Mouse (Mus musculus) kidney, adult 18-20 months (tissue): ENCODE data around the gene Homer2.

Experiments
- DNase-seq: peaks from one replicate; pipeline ENCODE4 v3.0.0; 2021

Homer2 gene

GRCm38 (mm10) chr7:81578413-81578812 lies 128.9 kb downstream of the Homer2 start:
- no peak for DNase-seq

- no peak for DNase-seq
Measured at GRCm38 (mm10) chr7:81577872-81578271, 129.5 kb downstream of the Homer2 start.

- no peak for DNase-seq
Measured at GRCm38 (mm10) chr7:81575606-81576005, 131.7 kb downstream of the Homer2 start.

- no peak for DNase-seq
Measured at GRCm38 (mm10) chr7:81573821-81574220, 133.5 kb downstream of the Homer2 start.

- no peak for DNase-seq
Measured at GRCm38 (mm10) chr7:81573397-81573796, 133.9 kb downstream of the Homer2 start.

GRCm38 (mm10) chr7:81572610-81573268 lies 134.6 kb downstream of the Homer2 start:
- DNase-seq, result no peak

- peak; percentile 13 for DNase-seq
Measured at GRCm38 (mm10) chr7:81571941-81572441, 135.3 kb downstream of the Homer2 start.

- peak; percentile 93 for DNase-seq
Measured at GRCm38 (mm10) chr7:81571108-81571940, 136.0 kb downstream of the Homer2 start, which contains the start of gene Whamm. Gene Whamm (plus strand): TSS chr7:81571266.

- DNase-seq, result no peak
Measured at GRCm38 (mm10) chr7:81570752-81571107, 136.6 kb downstream of the Homer2 start.

GRCm38 (mm10) chr7:81570271-81570670 lies 137.1 kb downstream of the Homer2 start:
- no peak for DNase-seq

- no peak for DNase-seq
Measured at GRCm38 (mm10) chr7:81569851-81570250, 137.5 kb downstream of the Homer2 start.

GRCm38 (mm10) chr7:81567396-81567795 lies 139.9 kb downstream of the Homer2 start:
- DNase-seq, result no peak

GRCm38 (mm10) chr7:81566892-81567291 lies 140.4 kb downstream of the Homer2 start, which contains the start of gene Fsd2:
Gene Fsd2 (minus strand): TSS chr7:81566944.
- no peak for DNase-seq

GRCm38 (mm10) chr7:81566332-81566731 lies 141.0 kb downstream of the Homer2 start:
- no peak for DNase-seq

- no peak for DNase-seq
Measured at GRCm38 (mm10) chr7:81565381-81566055, 141.8 kb downstream of the Homer2 start.

- no peak for DNase-seq
Measured at GRCm38 (mm10) chr7:81564766-81565165, 142.6 kb downstream of the Homer2 start.

- DNase-seq, result no peak
Measured at GRCm38 (mm10) chr7:81563506-81564015, 143.8 kb downstream of the Homer2 start.

- no peak for DNase-seq
Measured at GRCm38 (mm10) chr7:81561211-81561610, 146.1 kb downstream of the Homer2 start.

GRCm38 (mm10) chr7:81560101-81561049 lies 147.0 kb downstream of the Homer2 start:
- DNase-seq, result no peak

GRCm38 (mm10) chr7:81559231-81559980 lies 147.9 kb downstream of the Homer2 start:
- DNase-seq, result no peak

- no peak for DNase-seq
Measured at GRCm38 (mm10) chr7:81557985-81558360, 149.4 kb downstream of the Homer2 start.
